39 mouse cellular contexts compared by ENCODE assay signal in the genomic region with DNA sequence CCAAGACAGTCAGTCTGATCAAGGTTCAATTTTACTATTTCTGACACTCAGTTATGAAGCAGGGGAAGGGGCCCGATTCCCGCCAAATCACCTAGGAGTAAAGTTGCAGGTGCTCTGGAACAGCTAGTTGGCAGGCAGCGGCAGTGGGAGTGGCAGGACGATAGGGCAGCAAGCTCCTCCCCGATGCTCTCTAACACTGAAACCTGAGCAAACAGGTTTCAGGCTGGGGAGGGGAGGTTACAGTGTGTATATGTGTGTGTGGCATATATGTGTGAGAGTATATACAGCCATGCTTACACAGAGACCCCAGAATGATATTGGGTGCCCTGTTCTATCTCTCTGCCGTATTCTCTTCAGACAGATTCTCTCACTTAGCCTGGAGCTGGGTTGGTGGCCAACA. TPM values are rescaled to one million over a fixed set of nuclear protein-coding genes. Genes with fewer than 3 reads are reported as not detected.
"Had no signal": no experiment of that assay in that cellular context is flagged by ENCODE, and none has a peak within 500 bp of the region (broad histone marks: within the 10 kb centered on the region; RNA-seq: fewer than 3 reads in every experiment).

No protein-coding gene starts in this region.

RNA-seq across cellular contexts. Expression of a gene that starts 48.0 kb away (rescaled TPM):
- total RNA-seq: left cerebral cortex, postnatal 10 days; left cerebral cortex, postnatal 14 days; left cerebral cortex, postnatal 25 days; left cerebral cortex, postnatal 36 days; left cerebral cortex, postnatal 4 days; megakaryocyte progenitor cell, adult 5-6 weeks; megakaryocyte, adult 5-6 weeks; megakaryocyte-erythroid progenitor cell, adult 5-6 weeks; midbrain, postnatal 0 days; monocyte, adult 5-6 weeks had no signal
- polyA plus RNA-seq: limb, embryonic 10.5 days; limb, embryonic 11.5 days; limb, embryonic 12.5 days; liver, embryonic 11.5 days; liver, embryonic 12.5 days; liver, embryonic 13.5 days; liver, embryonic 14.5 days; liver, embryonic 15.5 days; liver, embryonic 16.5 days; liver, postnatal 0 days; lung, adult 2 months; lung, embryonic 14.5 days; lung, embryonic 15.5 days; lung, embryonic 16.5 days; lung, postnatal 0 days; macrophage; midbrain, embryonic 10.5 days; midbrain, embryonic 11.5 days; midbrain, embryonic 12.5 days; midbrain, embryonic 13.5 days; midbrain, embryonic 16.5 days; midbrain, postnatal 0 days; myocyte; neural tube, embryonic 11.5 days; neural tube, embryonic 12.5 days had no signal

RNA-seq across cellular contexts. Expression of a gene that starts 53.9 kb away (rescaled TPM):
- total RNA-seq: left cerebral cortex, postnatal 10 days; left cerebral cortex, postnatal 25 days; left cerebral cortex, postnatal 36 days; left cerebral cortex, postnatal 4 days; megakaryocyte progenitor cell, adult 5-6 weeks; megakaryocyte, adult 5-6 weeks; megakaryocyte-erythroid progenitor cell, adult 5-6 weeks; midbrain, postnatal 0 days; monocyte, adult 5-6 weeks had no signal
- polyA plus RNA-seq: limb, embryonic 10.5 days; limb, embryonic 11.5 days; limb, embryonic 12.5 days; limb, embryonic 13.5 days; limb, embryonic 14.5 days; limb, embryonic 15.5 days; liver, embryonic 11.5 days; liver, embryonic 12.5 days; liver, embryonic 13.5 days; liver, embryonic 14.5 days; liver, embryonic 15.5 days; liver, embryonic 16.5 days; lung, adult 2 months; lung, embryonic 14.5 days; lung, embryonic 15.5 days; lung, embryonic 16.5 days; lung, postnatal 0 days; macrophage; midbrain, embryonic 10.5 days; midbrain, embryonic 11.5 days; midbrain, embryonic 12.5 days; midbrain, embryonic 13.5 days; midbrain, embryonic 14.5 days; midbrain, embryonic 15.5 days; midbrain, embryonic 16.5 days; midbrain, postnatal 0 days; myocyte; neural tube, embryonic 11.5 days; neural tube, embryonic 12.5 days had no signal
